Mouse (Mus musculus): ENCODE data around the gene Kctd4.
"Not testable (repeated sequence)": the region's sequence is repeated elsewhere in the genome, so short reads cannot be mapped to it uniquely, and the experiment has no call there.

Gene Kctd4

DNA sequence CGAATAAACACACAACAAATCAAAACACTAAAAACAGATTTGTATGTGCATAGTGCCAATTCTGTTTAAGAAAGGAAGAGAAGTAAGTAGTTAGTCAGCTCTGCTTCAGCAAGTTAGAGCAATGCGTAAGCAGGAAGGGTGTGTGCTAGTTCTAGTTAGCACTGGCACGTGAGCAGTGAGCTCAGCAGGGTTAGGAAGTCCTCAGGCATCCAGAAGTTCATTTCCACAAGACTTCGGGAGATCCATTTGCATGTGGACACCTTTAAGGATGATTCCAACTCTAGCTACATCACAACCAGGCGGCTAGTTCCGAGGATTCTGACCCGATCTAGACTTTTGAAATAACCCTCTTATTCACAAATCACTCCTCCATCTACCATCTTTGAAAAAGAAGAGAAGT lies at the start of gene Kctd4:
Kctd4 (plus strand) TSS at position 244 of the 400 bp plus-strand sequence.
- DNase-seq: no peak

DNA sequence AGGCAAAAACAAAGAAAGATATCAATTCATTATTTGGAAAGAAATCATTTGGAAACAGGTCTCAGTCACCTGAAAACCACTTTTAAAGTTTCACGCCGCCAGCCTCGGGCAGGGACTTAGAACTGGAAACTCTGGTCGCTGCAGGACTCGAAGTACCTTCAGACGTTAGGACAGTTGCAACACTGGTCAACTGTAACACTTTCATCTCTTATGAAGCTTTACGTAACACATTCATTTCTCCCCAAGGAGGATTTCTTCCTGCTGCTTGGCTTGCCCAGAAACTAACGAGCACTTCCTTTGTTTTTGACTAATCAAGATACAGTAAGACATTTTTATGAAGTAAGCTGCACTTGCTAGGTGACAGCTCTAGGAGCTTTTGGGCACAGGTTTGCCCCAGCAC lies 47.9 kb upstream of the Kctd4 start:
- DNase-seq: no peak

DNA sequence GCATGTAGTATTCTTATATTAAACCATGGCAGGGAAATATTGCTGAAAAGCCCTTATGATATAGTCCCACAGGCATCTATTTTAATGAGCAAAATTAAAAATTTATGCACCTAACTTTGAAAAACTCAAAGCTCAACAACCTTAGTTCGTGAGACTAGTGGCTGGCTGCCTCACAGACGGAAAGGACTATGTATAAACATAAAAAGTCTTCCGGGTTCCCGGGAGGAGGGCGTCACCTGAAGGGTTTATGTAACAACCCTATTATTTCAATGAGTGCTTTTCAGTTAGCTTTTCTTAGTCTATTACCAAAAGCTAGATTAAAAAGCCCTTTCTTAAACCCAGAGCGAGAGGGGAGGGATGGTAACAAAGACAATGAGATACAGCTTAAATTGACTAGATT lies 42.8 kb upstream of the Kctd4 start:
- DNase-seq: no peak

DNA sequence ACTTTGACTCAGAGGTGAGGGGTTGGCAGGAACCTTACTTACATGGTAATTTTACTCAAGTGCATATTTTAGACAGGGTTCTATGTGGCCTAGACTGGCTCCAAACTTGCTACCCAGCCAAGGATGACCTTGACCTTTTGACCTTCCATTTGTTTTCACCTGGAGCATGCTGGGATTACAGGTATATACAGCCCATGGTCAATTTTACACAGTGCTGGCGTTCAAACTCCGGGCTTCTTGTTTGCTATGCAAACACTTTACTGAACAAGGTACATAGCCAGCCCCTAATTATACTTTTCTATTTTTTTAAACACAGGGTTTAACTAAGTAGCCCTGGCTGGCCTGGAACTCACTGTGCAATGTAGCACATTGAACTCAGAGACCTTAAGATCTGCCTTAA lies 42.1 kb upstream of the Kctd4 start:
- DNase-seq: no peak

DNA sequence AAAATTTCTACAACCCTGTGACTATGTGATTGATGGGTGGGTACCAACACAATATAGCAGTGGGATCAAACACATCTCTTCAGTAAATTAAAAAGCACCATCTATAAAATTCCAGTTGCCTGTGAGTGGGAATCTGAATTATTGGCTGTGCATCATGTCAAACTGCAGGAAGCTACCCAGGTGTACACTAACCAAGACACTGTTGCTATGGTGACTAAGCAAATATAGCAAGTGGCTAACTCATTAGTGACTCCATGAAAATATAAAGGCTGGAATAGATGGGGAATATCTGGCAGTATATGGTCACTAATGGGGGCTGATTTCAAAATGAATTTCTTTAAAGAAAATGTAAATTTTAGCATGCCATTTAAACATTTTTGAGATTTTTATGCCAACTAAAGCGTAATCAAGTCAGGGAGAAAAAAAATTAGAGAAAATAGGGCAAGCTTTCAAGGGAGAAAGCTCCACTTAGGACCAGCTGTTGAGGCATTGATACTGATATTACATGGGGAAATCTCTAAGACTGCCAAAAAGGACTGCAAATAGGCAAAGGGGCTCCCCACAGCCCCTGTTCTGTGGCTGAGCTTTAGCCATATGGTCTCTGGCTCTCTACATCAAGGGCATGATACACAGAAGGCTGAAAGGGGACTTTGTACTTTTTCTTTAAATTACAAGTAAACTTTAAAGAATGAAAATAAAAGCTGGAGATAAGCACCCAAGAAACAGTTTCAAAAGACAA lies 31.3 kb upstream of the Kctd4 start:
- no peak for DNase-seq

DNA sequence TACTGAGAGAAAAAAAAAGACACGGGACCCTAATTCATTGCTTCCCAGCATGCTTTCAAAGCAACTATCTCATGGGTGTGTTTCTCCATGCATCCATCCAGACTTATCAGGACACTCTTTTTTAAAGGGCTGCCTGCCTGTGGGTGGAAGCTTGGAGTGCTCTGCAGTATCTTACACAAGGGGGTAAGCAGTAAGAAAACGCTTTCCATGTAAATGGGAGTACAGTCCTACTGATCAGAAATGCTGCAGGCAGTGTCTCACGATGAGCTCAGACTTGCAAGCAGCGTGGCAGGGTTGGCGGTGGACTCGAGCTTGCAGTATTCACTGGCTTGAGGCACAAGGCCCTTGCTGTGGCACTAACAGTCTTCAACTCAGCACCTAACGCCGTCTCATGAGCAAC lies 25.1 kb upstream of the Kctd4 start:
- not testable (repeated sequence) for DNase-seq

DNA sequence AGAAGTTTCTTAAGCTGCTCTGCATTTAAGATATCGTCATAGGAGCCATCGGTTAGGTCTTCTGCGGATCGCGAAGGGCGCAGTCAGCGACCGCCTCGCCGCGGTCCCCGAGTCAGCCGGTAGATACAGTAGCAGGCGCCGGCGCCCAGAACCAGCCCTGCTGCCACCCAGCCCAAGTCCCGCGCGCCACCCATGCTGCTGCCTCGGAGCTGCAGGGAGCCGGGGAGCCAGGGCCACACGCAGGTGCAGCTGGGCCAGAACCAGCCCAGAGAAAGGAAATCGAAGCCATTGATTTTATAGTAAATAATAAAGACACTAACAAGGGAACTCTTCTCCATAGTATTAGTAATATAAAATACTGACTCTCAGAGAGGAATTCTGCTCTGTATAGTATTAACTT lies 23.5 kb upstream of the Kctd4 start:
- peak; percentile 56 for DNase-seq

DNA sequence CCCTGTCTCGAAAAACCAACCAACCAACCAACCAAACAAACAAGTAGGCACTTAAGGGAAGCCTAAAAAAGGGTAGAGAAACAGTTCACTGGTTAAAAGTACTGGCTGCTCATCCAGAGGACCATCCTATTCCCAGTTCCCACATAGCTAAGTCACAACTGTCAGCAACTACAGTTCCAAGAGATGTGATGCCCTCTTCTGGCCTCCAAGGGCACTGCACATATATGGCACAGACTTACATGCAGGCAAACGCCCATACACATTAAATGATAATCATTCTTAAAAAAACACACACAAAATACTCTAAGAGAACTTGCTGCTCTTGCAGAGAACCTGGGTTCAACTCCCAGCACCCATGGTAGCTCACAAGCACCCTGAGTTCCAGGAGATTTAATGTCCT lies 20.4 kb upstream of the Kctd4 start:
- DNase-seq: peak; percentile 26

DNA sequence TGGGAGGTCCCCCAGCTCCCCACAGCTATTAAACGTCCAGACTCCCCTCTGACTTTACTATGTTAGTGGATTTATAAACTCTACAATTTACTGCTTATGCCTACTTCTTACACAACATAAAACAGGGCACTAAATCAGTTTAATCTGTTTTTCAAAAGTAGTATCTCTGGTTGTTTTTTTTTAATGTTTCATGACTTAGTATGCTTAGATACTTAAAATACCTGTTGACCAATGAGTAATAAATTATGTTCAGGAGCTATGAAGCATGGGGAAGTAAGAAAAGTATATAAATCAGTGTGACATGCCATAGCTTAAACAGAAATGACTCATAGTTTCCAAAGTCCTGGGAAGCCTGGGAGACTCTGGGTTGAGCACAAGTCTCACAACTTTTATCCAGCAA lies 17.1 kb upstream of the Kctd4 start:
- no peak for DNase-seq

DNA sequence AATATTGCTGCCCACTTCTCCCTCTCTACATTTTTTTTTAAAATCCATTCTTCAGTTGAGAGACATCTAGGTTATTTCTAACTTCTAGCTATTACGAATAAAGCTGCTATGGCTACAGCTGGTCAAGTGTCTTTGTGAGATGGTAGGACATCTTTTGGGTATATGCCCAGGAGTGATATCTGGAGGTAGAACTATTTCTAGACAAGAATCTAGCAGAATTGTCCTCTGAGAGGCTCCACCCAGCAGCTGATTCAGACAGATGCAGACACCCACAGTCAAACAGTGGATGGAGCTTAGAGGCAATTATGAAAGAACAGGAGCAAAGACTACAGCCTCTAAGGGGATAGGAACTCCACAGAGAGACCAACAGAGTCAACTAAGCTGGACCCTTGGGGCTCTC lies 13.3 kb upstream of the Kctd4 start:
- DNase-seq: no peak

DNA sequence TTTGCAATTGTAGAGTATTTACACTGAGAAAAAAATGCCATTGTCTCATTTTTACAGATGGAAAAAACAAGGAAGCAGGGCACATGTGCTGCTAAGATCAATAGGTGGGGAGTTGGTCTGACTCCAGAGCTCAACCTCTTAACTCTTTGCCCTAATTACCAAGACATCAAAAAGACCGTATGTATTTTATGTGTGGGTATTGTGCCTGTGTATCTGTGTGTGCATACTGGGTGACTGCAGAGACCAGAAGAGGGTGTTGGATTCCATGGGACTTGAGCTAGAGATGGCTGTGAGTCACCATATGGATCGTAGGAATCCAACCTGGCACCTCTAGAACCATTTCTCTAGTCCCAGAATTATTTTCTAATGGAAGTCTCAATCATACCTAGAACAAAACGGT lies 12.4 kb upstream of the Kctd4 start:
- no peak for DNase-seq

DNA sequence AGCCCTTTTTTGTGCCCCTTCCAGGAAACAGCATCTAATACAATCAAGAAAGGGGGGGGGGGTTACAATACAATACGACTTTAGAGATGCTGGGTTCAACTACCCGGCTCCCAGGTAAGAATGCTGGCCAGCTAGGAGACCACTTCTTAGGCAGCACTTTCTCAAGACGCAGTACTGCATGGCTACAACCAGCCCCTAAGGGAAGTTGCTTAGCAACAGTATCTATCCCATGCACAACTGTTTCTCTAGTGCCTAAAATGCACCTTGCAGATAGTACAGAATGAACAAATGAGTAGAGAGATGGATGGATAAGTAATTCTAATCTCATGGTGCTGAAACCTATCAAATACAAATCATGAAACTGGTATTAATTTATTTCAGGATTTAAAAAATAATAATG lies 7.1 kb upstream of the Kctd4 start:
- DNase-seq: no peak

DNA sequence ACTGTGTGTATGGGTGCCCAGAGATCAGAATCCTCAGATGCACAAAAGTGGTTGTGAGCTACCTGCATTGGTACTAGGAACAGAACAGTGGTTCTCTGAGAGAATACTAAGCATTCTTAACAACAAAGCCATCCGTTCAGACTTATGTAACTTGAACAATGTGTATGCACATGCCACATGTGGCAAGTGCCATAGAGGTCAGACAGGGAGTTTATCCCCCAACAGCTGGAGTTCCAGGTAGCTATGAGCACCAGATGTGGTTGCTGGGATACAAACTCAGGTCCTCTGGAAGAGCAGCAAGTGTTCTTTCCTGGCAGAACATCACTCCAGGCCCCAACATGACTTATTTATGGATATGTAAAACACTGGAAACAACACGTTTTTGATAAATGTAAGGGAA lies 1.8 kb upstream of the Kctd4 start:
- no peak for DNase-seq

DNA sequence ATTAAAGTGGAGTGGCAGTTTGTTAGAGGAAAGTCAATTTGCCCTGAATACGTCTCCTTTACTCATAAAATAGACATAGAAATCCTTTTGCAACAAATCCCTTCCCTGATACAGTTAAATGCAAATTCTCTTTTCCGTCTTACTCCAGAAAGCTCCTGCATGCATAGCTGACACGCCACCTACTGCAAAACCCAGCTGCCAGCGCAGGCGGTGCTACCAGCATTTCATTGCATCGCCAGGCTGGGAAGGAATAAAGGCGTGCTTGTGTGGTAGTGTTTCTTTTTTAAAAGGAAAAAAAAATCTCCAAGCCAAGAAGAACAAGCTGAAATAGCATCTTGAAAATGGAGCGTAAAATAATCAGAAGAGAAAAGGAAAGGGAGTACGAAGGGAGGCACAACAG lies 7.4 kb downstream of the Kctd4 start:
- no peak for DNase-seq

DNA sequence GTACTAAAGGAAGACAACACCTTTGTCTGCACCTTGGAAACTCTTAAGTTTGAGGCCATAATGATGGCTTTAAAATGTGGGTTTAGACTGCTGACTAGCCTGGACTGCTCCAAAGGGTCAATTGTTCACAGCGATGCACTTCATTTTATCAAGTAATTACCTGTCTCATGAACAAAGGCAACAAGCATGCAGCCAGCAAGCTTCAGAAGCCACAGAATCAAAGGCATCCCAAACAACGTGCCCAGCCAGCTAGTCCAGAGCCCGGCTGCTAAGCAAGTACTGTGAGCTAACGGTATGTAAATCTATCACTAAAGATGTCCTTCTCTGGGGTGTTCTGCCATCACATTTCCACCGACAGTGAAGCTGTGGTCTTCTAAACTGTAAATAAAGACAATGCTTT lies 8.4 kb downstream of the Kctd4 start:
- DNase-seq: no peak

DNA sequence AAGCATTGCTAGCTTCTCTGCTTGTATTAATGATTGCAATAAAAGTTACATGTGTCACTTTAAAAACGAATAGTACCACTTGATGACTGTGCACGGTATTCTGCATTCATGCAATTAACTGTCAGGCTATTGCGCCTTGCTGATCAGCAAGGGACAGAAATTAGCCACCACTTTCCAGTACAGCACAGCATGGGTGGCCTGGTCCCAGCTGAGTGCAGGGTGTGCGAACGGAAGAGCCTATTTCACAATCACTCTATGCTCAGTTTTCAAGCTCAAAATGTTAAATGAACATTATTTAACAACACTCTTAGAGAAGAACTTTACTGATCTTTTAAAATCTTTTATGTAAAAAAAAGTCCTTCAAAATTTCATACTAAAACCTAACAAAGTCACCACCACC lies 9.2 kb downstream of the Kctd4 start:
- DNase-seq: no peak

DNA sequence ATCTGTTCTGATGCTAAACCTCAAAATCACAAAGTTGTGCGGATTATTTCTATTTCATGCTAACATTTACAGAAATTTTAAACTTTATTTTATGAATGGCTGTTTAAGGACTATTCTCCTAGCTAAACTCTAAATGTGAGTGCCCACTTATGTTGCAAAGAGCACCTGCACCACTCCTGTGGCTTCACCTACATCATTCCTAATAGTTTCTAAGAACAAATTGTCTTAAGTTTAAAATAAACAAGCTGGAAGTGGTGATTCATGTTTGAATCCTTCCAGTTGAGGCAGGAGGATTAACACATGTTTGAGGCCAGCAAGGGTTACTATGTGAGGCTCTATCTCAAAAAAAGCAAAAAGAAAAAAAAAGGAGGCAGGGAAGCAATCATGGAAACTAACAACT lies 9.6 kb downstream of the Kctd4 start:
- DNase-seq: no peak

DNA sequence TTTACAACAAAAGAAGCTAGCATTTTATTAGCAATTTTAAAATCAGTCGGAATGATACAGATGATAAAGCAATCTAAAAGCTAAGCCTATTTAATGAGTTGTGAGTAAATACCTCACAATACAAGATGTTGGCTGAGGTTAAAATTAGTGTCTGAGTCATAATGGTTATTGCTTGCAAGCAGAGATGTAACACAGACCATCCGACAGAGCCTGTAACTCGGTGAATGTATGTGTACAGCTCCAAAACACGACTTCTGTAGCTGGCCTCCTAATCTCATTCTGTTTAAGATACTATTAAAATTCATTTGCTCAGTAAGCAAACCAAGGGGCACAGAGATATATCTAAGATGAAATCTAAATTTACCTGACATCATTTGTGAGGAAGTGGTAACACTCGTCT lies 12.5 kb downstream of the Kctd4 start:
- no peak for DNase-seq

DNA sequence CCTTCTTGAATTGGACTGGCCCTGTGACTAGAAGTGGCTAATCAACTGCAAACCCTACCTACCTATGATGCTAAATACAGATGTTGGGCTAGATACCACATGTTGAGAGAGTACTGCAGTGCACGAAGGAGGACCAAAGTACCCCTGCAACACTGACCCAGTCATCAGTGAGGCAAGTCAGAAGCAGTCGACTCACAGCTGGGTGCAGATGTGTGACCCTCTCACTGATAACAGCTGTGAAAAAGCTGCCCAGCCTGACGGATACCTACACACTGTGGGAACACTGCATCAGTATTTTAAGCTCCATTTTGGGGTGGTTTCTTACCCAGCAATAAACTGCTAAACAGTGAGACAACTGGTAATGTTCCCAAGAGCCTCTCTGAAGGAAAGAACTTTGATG lies 21.3 kb downstream of the Kctd4 start:
- no peak for DNase-seq

DNA sequence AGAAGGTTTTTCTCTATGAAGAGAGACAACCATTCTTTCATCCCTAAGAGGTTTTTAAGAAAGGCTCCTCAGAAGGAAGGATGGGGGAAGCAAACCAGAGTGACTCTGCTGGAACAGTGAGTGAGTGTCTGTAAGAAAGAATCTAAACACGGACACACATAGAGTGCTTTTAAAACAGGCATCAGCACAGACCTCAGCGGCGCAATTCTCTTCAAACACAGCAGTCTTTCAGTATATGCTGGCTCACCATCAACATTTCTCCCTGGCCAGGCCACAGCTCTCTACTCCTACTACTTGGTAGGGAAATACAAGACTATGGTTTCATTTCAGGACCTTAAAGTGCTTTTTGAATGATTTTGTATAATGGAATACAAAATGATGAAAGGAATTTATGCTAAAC lies 26.4 kb downstream of the Kctd4 start:
- DNase-seq: no peak

DNA sequence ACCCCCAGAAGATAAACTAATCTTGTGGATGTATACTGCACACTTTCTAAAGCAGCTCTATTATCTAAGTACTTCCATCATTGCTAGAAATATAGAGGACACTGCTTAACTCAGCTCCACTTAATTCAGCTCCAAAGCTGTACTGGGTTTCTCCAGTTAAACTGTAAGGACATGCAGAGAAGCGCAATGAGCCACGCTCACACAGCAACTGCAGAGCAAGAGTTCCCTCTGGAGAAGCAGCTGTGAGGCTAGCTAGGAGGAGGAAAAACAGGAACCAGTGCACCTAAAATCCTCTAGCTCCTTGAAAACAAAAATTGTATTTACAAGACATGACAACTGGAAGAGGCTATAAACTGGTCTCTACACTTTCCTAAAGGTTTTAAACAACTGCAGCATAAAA lies 29.1 kb downstream of the Kctd4 start:
- DNase-seq: no peak

DNA sequence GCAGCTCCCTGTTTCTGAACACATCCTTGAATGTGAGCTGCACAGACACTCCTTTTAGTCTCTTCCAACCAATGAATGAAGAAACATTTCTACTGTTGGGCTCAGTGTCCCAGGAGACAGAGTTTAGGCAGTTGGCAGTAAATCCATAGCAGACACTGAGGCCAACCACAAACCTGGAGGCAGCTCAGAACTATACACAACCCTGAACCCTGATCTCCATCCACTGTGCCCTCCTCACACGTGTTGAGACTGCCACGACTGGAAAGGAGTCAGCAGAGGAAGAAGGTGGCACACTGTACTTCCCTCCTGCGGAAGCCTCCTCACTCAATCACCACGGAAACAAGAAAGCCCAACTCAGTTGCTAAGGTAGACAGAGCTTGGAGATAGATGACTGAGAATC lies 30.3 kb downstream of the Kctd4 start:
- DNase-seq: peak; percentile 8

DNA sequence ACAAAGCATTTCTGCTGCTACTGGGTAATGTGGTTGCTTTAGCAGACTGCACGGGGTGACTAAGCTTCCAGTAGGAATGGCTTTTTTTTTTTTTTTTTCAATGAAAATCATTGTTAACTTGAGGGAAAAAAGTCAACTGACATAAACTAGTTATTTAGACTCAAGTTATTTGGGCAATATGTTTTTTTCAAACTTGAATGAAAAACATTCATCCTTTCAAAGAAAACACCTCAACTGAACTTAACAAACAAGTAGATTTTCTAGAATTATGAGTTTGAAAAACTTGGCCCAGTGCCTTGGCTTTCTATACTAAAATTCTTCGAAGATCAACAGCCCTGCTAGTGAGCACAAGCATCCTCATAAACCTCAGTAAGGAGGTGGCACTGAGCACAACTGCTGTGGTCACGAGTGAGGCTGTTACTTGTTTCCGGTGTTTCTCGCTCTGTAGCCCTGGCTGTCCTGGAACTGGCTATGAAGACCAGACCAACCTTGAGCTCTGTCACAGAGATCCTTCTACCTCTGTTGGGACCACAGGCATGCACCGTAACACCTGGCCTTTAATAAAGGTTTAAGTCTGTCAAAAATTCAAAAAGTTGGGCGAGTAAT lies 32.2 kb downstream of the Kctd4 start:
- DNase-seq: no peak

DNA sequence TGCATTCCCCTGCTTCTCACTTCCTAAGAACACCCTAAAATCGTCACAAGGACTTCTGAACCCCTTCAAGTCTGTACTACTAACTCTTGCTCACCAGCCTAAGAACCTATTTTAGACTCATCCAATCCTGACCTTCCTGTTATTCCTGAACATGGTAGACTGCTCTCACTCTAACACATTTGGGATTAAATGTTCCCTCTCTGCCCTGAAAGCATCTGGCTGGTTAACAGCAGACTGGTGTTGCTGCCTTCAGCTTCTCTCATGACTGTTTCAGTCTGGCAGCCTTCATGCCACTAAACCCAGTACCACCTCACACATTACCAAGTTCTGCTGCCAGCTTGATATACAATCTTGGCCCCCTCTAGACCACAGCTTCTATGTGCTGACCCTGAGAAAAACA lies 34.4 kb downstream of the Kctd4 start:
- DNase-seq: no peak

DNA sequence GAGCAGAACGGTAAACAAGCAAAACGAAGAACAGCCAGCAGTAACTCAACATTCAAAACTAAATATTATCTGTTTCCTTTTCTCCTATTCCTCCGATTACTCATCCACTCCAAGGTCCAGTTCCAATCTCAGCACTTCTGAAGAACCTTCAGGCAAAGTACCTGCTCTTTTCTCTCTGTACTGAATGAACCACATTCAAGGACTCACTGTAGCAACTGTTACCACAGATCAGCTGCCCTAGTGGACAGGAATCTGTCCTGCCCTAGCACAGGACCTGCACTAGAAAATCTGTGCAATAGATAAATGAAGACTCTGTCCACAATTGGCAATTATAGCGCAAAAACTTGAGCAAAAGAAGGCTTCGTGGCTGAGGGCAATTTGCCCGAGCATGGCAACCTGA lies 36.1 kb downstream of the Kctd4 start:
- DNase-seq: no peak

All from thymus, postnatal 14 days (tissue).